Mouse (Mus musculus) small intestine, adult 2 months (tissue): ENCODE data around the gene Gabpb2. TPM values are rescaled to one million over a fixed set of nuclear protein-coding genes. Genes with fewer than 3 reads are reported as not detected.

Experiments used
- H3K27ac ChIP-seq: fragments of 200-500 bp; 2 replicates; pipeline ENCODE4 v1.5.1; 2012; ENCODE audit warnings: low read depth, low read length, control low read depth, inconsistent platforms; ENCODE audit not compliant: insufficient read depth
- H3K27me3 ChIP-seq: fragments of 200-500 bp; 2 replicates; pipeline ENCODE4 v1.6.1; 2012; ENCODE audit warnings: mild to moderate bottlenecking, moderate library complexity, low read length, inconsistent platforms; ENCODE audit not compliant: control insufficient read depth, insufficient read depth
- H3K36me3 ChIP-seq: fragments of 200-500 bp; 2 replicates; pipeline ENCODE4 v1.6.1; 2012; ENCODE audit warnings: mild to moderate bottlenecking, low read length, control low read depth, inconsistent platforms; ENCODE audit not compliant: control insufficient read depth, insufficient read depth
- H3K4me1 ChIP-seq: fragments of 200-500 bp; 2 replicates; pipeline ENCODE4 v1.6.1; 2012; ENCODE audit warnings: low read length, inconsistent platforms, mixed read lengths; ENCODE audit not compliant: control insufficient read depth, insufficient read depth, insufficient read length
- H3K4me3 ChIP-seq: fragments of 200-500 bp; 2 replicates; pipeline ENCODE4 v1.5.1; 2012; ENCODE audit warnings: low read depth, mild to moderate bottlenecking, control low read depth, inconsistent platforms, low read length, moderate library complexity
- CTCF ChIP-seq: fragments of 200-500 bp; IDR thresholded peaks from 2 replicates; pipeline ENCODE4 v1.5.1; 2012; ENCODE audit warnings: low read depth, mild to moderate bottlenecking, control low read depth, inconsistent platforms, low read length, moderate library complexity, mixed read lengths; ENCODE audit not compliant: insufficient replicate concordance, insufficient read length; ENCODE audit errors: extremely low read depth
- POLR2A ChIP-seq: fragments of 200-500 bp; IDR thresholded peaks from 2 replicates; pipeline ENCODE4 v1.6.1; 2012; ENCODE audit warnings: low read depth, mild to moderate bottlenecking, control low read depth, inconsistent platforms, low read length, moderate library complexity
- WGBS: fragments of 180-500 bp; shearing (Covaris S2); methylation state at CpG from one replicate; pipeline ENCODE4 v1.1.7; 2018; 5-methylcytosine and 5-hydroxymethylcytosine counted together
- polyA plus RNA-seq: library from polyadenylated mRNA; depleted of rRNA; stranded (reverse); fragments of >200 nt; gene quantifications from 2 replicates; pipeline ENCODE4 v1.2.3, GENCODE M21; 2012

The Gabpb2 gene
- polyA plus RNA-seq, 1 experiment, result 7.4 TPM

GRCm38 (mm10) chr3:95163419-95164255, 54.1 kb downstream of the Gabpb2 start:
- 71% methylated on average over 11 of the region's 11 CpGs for WGBS
- no peak for TF ChIP-seq CTCF
- no peak for TF ChIP-seq POLR2A
- Histone ChIP-seq H3K36me3 (no peaks in the 10 kb centered on the region), H3K27me3 (peaks cover 10% of the 10 kb centered on the region), H3K4me1 (peaks cover 13% of the 10 kb centered on the region), H3K4me3 (no peak overlapping the region), H3K27ac (no peak overlapping the region)

- 32% methylated on average over 2 of the region's 2 CpGs for WGBS
- no peak overlapping the region for H3K27ac ChIP-seq
- H3K4me3 ChIP-seq, result no peak overlapping the region
- no peaks in the 10 kb centered on the region for H3K36me3 ChIP-seq
- peaks cover 13% of the 10 kb centered on the region for H3K4me1 ChIP-seq
- TF ChIP-seq POLR2A (no peak), CTCF (no peak)
- peaks cover 10% of the 10 kb centered on the region for H3K27me3 ChIP-seq
These were observed 55.4 kb downstream of the Gabpb2 start for GRCm38 (mm10) chr3:95162345-95162628.

GRCm38 (mm10) chr3:95161618-95162344, 55.9 kb downstream of the Gabpb2 start:
- H3K4me3 ChIP-seq, result no peak overlapping the region
- WGBS, result 33% methylated on average over 9 of the region's 9 CpGs
- no peaks in the 10 kb centered on the region for H3K36me3 ChIP-seq
- no peak for TF ChIP-seq CTCF
- TF ChIP-seq POLR2A, result no peak
- H3K4me1 ChIP-seq, result peaks cover 13% of the 10 kb centered on the region
- H3K27ac ChIP-seq, result no peak overlapping the region
- peaks cover 10% of the 10 kb centered on the region for H3K27me3 ChIP-seq

- H3K36me3 ChIP-seq, result no peaks in the 10 kb centered on the region
- 8% methylated on average over 30 of the region's 30 CpGs for WGBS
- H3K4me1 ChIP-seq, result peaks cover 13% of the 10 kb centered on the region
- no peak overlapping the region for H3K27ac ChIP-seq
- H3K4me3 ChIP-seq, result peak overlapping the region; percentile 80
- peaks cover 10% of the 10 kb centered on the region for H3K27me3 ChIP-seq
- TF ChIP-seq POLR2A (no peak), CTCF (no peak)
These were observed 56.6 kb downstream of the Gabpb2 start for GRCm38 (mm10) chr3:95161041-95161551.

GRCm38 (mm10) chr3:95159987-95160963, 57.4 kb downstream of the Gabpb2 start, which contains the start of gene Sema6c:
Sema6c (plus strand) TSS chr3:95160457.
- H3K4me3 ChIP-seq, result peak within 1 kb of the TSS; percentile 80
- under 1% methylated on average over 62 of the region's 66 CpGs for WGBS

GRCm38 (mm10) chr3:95159511-95159986, 58.2 kb downstream of the Gabpb2 start:
- H3K36me3 ChIP-seq, result no peaks in the 10 kb centered on the region
- peaks cover 13% of the 10 kb centered on the region for H3K4me1 ChIP-seq
- no peak overlapping the region for H3K27ac ChIP-seq
- H3K4me3 ChIP-seq, result peak overlapping the region; percentile 80
- H3K27me3 ChIP-seq, result peaks cover 10% of the 10 kb centered on the region
- WGBS, result 28% methylated on average over 8 of the region's 8 CpGs
- no peak for TF ChIP-seq CTCF
- no peak for TF ChIP-seq POLR2A

More at GRCm38 (mm10) chr3:95159987-95160963, 57.4 kb downstream of the Gabpb2 start, which contains the start of gene Sema6c:
- no peaks in the 10 kb centered on the region for H3K36me3 ChIP-seq
- TF ChIP-seq CTCF, result no peak
- TF ChIP-seq POLR2A, result peak; percentile 52; the same call in 1 of the 2 replicates
- peaks cover 10% of the 10 kb centered on the region for H3K27me3 ChIP-seq
- peaks cover 13% of the 10 kb centered on the region for H3K4me1 ChIP-seq
- no peak within 1 kb of the TSS for H3K27ac ChIP-seq
